Mouse (Mus musculus): ENCODE results near the gene Zdhhc21. TPM values are rescaled to one million over a fixed set of nuclear protein-coding genes. Genes with fewer than 3 reads are reported as not detected.

Zdhhc21 gene
- total RNA-seq, 2 experiments from 2014 or later = 43.7 to 49.6 TPM

DNA sequence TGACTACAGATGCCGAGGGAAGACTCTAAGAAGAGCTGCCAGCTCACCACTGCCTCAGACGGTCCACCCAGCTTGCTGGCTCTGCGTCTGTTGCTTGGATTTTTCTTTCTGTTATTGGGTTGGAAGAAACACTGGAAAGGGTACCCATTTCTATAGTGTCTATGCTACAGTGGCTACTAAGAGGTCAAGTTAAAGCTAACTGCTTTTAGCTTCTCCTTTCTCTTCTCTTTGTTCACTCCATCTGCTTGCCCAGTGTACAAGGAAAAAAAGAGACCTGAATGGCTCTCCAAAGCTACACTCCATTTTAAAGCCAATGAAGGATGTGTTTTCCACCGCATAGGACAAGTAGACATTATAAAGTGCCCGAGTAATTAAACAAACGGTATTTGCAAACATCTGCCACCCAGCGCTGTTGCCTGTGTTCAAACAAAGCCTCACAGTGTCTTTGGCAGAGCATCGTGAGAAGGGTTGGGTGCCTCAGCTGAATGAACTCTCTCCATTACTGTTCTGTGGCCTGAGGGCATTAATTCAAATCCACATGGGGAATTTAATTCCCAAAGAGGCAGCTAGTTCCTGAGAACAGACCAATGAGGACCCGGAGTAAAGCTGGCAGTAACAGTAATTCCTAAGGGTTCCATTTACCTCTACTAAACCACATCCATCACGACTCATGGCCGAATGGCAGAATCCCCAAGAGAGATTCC, 94.1 kb downstream of the Zdhhc21 start:
- no peak for DNase-seq (ENCODE audit: low spot score in 2 of 2)

DNA sequence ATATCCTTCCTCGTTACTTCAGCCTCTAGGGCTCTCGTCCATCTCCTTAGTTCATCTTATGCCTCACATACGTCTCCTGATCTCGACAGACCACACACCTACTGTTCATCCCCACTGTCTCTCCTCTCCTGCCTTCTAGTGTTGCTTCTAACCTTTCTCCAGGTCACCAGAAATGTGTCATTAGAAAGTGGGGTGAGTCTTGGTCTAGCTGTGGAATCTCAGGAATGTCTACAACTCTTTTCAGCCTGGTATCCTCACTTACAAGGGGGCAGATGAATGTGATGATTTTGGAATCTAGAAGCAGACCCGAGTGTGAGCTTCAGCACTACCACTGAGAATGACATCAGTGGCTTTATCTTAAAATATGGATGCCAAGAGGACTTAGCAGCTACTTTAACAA, 96.2 kb downstream of the Zdhhc21 start:
- no peak for DNase-seq (ENCODE audit: low spot score in 2 of 2)

DNA sequence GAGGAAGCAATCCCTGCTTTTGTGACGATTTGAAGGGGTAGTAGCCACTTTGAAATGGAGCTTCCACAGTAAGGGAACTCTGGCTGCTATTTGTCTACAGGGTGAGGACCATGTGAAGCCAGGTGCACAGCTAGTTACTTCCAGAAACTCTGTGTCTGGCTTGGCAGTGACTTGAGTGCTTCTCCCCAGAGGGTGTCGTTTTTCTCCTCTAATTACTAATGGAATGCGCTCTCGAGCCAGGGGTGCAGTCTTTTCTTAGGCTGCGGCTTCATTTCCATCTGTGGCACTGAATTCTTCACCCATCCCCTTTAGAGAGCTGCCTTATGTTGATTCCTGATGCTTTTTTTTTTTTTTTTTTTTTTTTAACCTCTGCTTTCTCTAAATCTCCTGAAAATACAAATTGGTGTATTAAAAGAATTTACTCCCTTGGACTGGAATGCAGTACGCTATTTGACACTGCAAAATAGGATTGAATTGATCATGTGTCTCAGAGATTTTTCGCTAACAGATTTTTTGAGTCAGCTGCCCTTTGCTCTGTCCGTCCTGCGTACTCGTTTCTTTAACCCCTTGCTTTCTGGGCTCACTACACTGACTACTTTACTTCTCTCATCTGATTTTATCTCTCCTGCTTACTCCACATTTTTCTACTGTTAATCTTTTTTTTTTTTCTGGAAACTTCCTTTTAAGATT, 97.2 kb downstream of the Zdhhc21 start:
- DNase-seq (ENCODE audit: low spot score in 2 of 2) = no peak

DNA sequence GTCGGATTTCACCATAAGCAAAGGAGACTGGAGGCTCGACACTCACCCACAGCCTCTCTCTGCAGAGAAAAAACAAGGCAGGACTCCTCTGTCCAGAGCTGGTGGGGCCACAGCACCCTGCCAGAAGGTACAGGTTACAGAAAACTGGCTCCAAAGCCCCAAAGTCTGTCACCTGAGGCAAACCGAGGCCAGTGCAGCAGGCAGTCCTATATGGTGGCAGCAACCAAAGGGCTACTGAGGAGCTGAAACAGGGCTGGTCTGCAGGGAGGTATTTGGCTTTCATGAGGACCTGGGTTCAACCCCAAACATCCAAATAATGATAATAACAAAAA, 103.5 kb downstream of the Zdhhc21 start:
- DNase-seq (ENCODE audit: low spot score in 2 of 2) = no peak

DNA sequence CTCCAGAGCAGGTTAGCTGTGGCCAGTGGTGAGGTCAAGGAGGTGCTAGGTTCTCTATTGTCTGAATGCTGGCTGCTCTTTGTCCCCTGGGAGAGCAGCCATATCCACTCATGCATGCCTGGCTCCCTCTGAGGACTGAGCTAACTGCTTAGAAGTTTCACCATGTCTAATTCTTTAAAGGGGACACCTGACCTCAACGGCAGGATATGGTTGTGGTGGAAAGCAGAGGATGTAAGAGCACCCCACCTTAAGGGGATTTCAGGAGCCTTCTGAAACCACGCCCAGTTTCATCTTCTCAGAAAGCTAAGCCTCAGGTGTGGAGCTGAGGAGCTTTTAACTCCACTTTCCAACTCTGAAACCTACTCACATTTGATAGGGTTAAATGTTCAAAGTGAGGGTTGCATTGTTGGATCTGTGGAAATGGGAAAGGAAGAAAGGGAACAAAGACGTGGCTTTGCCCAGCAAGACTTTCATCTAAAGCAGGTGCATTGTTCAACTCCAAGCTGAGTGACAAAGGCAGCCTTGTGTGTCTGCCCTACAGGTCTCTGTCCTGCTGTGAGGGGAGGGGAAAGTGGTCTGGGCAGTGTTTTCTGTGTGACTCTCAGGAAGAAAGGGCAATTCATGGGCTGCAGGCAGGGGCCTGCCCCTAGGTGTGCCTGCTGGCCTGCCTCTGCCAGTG, 104.0 kb downstream of the Zdhhc21 start:
- DNase-seq (ENCODE audit: low spot score in 2 of 2) = no peak

Other genes with a start within 250 kb of the Zdhhc21 start
- gene Nfib, start 154.2 kb downstream of the Zdhhc21 start, total RNA-seq (2021) = 100 to 1,000 TPM; 218 to 236 TPM
- under 1 TPM in 1 of 2 experiments, not detected in 1; 0.18 TPM for gene Cer1, start 25.2 kb upstream of the Zdhhc21 start, total RNA-seq (2021)
- gene Frem1, start 192.4 kb upstream of the Zdhhc21 start, total RNA-seq (2021) = 1 to 10 TPM; 4.3 to 4.9 TPM

Data from layer of hippocampus, postnatal 10 days (tissue).